Mouse (Mus musculus): ENCODE results near the gene Fanca. TPM values are rescaled to one million over a fixed set of nuclear protein-coding genes. Genes with fewer than 3 reads are reported as not detected.
"Not testable (repeated sequence)": the region's sequence is repeated elsewhere in the genome, so short reads cannot be mapped to it uniquely, and the experiment has no call there.

Gene Fanca
- polyA plus RNA-seq, 1 experiment = 37.4 TPM

DNA sequence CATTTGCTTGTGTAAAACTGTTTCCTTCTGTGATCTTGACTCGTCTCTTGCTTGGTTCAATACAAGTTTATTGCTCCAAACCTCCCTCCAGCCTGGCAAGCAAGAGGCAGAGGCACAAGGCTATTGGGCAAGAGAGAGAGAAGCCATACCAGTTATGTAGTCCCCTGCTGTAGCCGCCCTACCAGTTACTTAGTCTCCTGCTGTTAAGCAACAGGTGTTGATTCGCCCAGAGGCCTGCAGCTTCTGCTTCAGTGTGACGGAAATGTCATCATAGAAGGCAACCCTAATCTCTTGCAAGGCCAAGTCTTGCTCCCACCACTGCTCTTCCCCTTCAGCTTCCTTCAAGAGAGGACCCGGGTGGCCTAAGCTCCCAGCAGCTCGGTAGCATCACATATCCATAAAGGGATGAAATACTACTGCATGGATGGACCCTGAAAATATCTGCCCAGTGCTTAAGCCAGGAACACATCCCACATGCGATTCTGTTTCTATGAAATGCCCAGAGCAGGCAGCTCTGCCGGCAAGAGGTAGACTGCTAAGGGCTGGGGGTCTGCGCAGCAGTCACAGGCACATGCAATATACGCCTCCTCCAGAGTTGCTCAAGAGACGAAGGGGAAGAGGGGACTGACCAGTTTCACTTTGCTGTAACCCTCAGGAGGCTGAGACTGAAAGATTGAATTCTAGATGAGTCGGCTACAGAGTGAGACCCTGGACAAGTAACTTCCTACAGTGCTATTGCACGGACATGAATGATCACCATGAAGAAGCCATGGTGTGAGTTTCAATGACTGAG, 37.9 kb downstream of the Fanca start:
- Histone ChIP-seq H3K27ac (ENCODE audit: insufficient read depth, low read length) (no peak overlapping the region), H3K4me3 (ENCODE audit: insufficient read depth, low read length) (no peak overlapping the region), H3K4me1 (ENCODE audit: control insufficient read depth, insufficient read depth, low read length) (peaks cover 8% of the 10 kb centered on the region)
- no peak for TF ChIP-seq CTCF (IDR thresholded peaks at IDR 0.05; ENCODE audit: borderline replicate concordance, insufficient read depth, low read length)
- TF ChIP-seq POLR2A (IDR thresholded peaks at IDR 0.05; ENCODE audit: low read depth, low read length) = no peak

- Histone ChIP-seq H3K27ac (ENCODE audit: insufficient read depth, low read length) (no peak overlapping the region), H3K4me1 (ENCODE audit: control insufficient read depth, insufficient read depth, low read length) (peaks cover 7% of the 10 kb centered on the region), H3K4me3 (ENCODE audit: insufficient read depth, low read length) (no peak overlapping the region)
- TF ChIP-seq POLR2A (IDR thresholded peaks at IDR 0.05; ENCODE audit: low read depth, low read length) (no peak), CTCF (IDR thresholded peaks at IDR 0.05; ENCODE audit: borderline replicate concordance, insufficient read depth, low read length) (no peak)
These were observed 38.5 kb downstream of the Fanca start for GRCm38 (mm10) chr8:123279828-123280227.

DNA sequence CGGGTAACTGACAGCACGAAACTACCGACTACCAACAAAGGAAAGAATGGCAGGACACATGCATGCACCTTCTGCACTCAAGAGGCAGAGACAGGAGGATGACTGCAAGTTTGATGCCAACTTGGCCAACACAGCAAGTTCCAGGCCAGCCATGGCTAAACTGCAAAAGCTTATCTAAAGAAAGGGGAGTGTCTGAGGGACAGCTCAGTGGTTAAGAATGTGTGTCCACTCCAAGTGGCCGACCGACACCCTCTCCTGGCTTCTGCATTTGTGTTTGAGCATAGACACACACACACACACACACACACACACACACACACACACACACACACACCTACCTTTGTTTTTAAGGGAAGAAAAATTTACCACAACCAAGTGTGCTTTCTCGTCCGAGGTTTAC, 39.9 kb downstream of the Fanca start:
- TF ChIP-seq POLR2A (IDR thresholded peaks at IDR 0.05; ENCODE audit: low read depth, low read length) (no peak), CTCF (IDR thresholded peaks at IDR 0.05; ENCODE audit: borderline replicate concordance, insufficient read depth, low read length) (no peak)
- Histone ChIP-seq H3K27ac (ENCODE audit: insufficient read depth, low read length) (no peak overlapping the region), H3K4me3 (ENCODE audit: insufficient read depth, low read length) (no peak overlapping the region), H3K4me1 (ENCODE audit: control insufficient read depth, insufficient read depth, low read length) (peaks cover 2% of the 10 kb centered on the region; the same call in 1 of the 2 replicates)

- no peak overlapping the region for H3K27ac ChIP-seq (ENCODE audit: insufficient read depth, low read length)
- H3K4me3 ChIP-seq (ENCODE audit: insufficient read depth, low read length) = no peak overlapping the region
- TF ChIP-seq CTCF (IDR thresholded peaks at IDR 0.05; ENCODE audit: borderline replicate concordance, insufficient read depth, low read length) = no peak
- TF ChIP-seq POLR2A (IDR thresholded peaks at IDR 0.05; ENCODE audit: low read depth, low read length) = no peak
- peaks cover 2% of the 10 kb centered on the region; the same call in 1 of the 2 replicates for H3K4me1 ChIP-seq (ENCODE audit: control insufficient read depth, insufficient read depth, low read length)
These were observed 43.3 kb downstream of the Fanca start for GRCm38 (mm10) chr8:123275096-123275495.

- Histone ChIP-seq H3K4me1 (ENCODE audit: control insufficient read depth, insufficient read depth, low read length) (peaks cover 2% of the 10 kb centered on the region; the same call in 1 of the 2 replicates), H3K4me3 (ENCODE audit: insufficient read depth, low read length) (no peak overlapping the region), H3K27ac (ENCODE audit: insufficient read depth, low read length) (no peak overlapping the region)
- TF ChIP-seq CTCF (IDR thresholded peaks at IDR 0.05; ENCODE audit: borderline replicate concordance, insufficient read depth, low read length) (no peak), POLR2A (IDR thresholded peaks at IDR 0.05; ENCODE audit: low read depth, low read length) (no peak)
These were observed 43.9 kb downstream of the Fanca start for GRCm38 (mm10) chr8:123274447-123274846.

DNA sequence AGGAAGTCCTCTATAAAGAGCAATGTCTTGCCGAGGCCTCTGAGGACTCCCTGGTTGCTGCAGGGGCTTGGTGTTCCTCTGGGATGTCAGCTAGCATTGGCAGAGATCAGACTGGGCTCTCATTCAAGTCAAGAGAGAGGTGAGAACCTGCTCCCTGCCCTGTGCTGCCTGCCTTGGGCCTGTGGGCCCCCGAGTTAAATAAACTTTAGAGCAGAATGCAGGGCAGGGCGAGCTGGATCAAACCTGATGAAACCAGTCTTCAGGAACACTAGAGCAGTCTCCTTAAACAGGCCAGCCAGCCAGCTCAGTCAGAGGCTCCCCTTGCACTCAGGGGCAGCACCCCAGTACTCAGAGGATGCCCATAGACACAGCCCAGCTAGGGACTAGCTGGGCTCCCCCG, 46.5 kb downstream of the Fanca start:
- Histone ChIP-seq H3K27ac (ENCODE audit: insufficient read depth, low read length) (no peak overlapping the region), H3K4me3 (ENCODE audit: insufficient read depth, low read length) (no peak overlapping the region), H3K4me1 (ENCODE audit: control insufficient read depth, insufficient read depth, low read length) (no peaks in the 10 kb centered on the region)
- TF ChIP-seq CTCF (IDR thresholded peaks at IDR 0.05; ENCODE audit: borderline replicate concordance, insufficient read depth, low read length) (no peak), POLR2A (IDR thresholded peaks at IDR 0.05; ENCODE audit: low read depth, low read length) (no peak)

GRCm38 (mm10) chr8:123271147-123271546, 47.2 kb downstream of the Fanca start:
- H3K4me3 ChIP-seq (ENCODE audit: insufficient read depth, low read length) = no peak overlapping the region
- TF ChIP-seq CTCF (IDR thresholded peaks at IDR 0.05; ENCODE audit: borderline replicate concordance, insufficient read depth, low read length) = no peak
- TF ChIP-seq POLR2A (IDR thresholded peaks at IDR 0.05; ENCODE audit: low read depth, low read length) = no peak
- no peaks in the 10 kb centered on the region for H3K4me1 ChIP-seq (ENCODE audit: control insufficient read depth, insufficient read depth, low read length)
- no peak overlapping the region for H3K27ac ChIP-seq (ENCODE audit: insufficient read depth, low read length)

- TF ChIP-seq POLR2A (IDR thresholded peaks at IDR 0.05; ENCODE audit: low read depth, low read length) (no peak), CTCF (IDR thresholded peaks at IDR 0.05; ENCODE audit: borderline replicate concordance, insufficient read depth, low read length) (no peak)
These were observed 50.3 kb downstream of the Fanca start for GRCm38 (mm10) chr8:123267926-123268656.

GRCm38 (mm10) chr8:123257593-123257992, 60.8 kb downstream of the Fanca start:
- not testable (repeated sequence) for H3K27ac ChIP-seq (ENCODE audit: insufficient read depth, low read length); H3K4me1 ChIP-seq (ENCODE audit: control insufficient read depth, insufficient read depth, low read length)

More at GRCm38 (mm10) chr8:123267926-123268656, 50.3 kb downstream of the Fanca start:
- H3K4me3 ChIP-seq (ENCODE audit: insufficient read depth, low read length) = no peak overlapping the region
- H3K27ac ChIP-seq (ENCODE audit: insufficient read depth, low read length) = no peak overlapping the region
- H3K4me1 ChIP-seq (ENCODE audit: control insufficient read depth, insufficient read depth, low read length) = no peaks in the 10 kb centered on the region

GRCm38 (mm10) chr8:123257114-123257513, 61.3 kb downstream of the Fanca start:
- TF ChIP-seq POLR2A (IDR thresholded peaks at IDR 0.05; ENCODE audit: low read depth, low read length) (no peak), CTCF (IDR thresholded peaks at IDR 0.05; ENCODE audit: borderline replicate concordance, insufficient read depth, low read length) (no peak)
- Histone ChIP-seq H3K27ac (ENCODE audit: insufficient read depth, low read length) (no peak overlapping the region), H3K4me1 (ENCODE audit: control insufficient read depth, insufficient read depth, low read length) (0 out of 2 replicates have a peak, but pooled peaks cover 5% of the 10 kb centered on the region), H3K4me3 (ENCODE audit: insufficient read depth, low read length) (no peak overlapping the region)

More at GRCm38 (mm10) chr8:123257593-123257992, 60.8 kb downstream of the Fanca start:
- H3K4me3 ChIP-seq (ENCODE audit: insufficient read depth, low read length) = not testable (repeated sequence)
